Mouse (Mus musculus) heart, adult 2 months (tissue): ENCODE data around the gene Hist1h1t. TPM values are rescaled to one million over a fixed set of nuclear protein-coding genes. Genes with fewer than 3 reads are reported as not detected.
"Not testable (repeated sequence)": the region's sequence is repeated elsewhere in the genome, so short reads cannot be mapped to it uniquely, and the experiment has no call there.

ENCODE experiments used
- DNase-seq, 2 experiments: peaks; one replicate each; pipeline ENCODE4 v3.0.0; 2021
- H3K27ac ChIP-seq: fragments of 200-600 bp; 2 replicates; pipeline ENCODE4 v1.8.1; 2022
- H3K27me3 ChIP-seq: fragments of 200-500 bp; 2 replicates; pipeline ENCODE4 v1.6.1; 2012; ENCODE audit warnings: mild to moderate bottlenecking, low read length, inconsistent platforms, mixed read lengths; ENCODE audit not compliant: control insufficient read depth, insufficient read depth
- H3K36me3 ChIP-seq: fragments of 200-500 bp; 2 replicates; pipeline ENCODE4 v1.6.1; 2012; ENCODE audit warnings: low read length, inconsistent platforms; ENCODE audit not compliant: control insufficient read depth, insufficient read depth
- H3K4me1 ChIP-seq: fragments of 200-500 bp; 2 replicates; pipeline ENCODE4 v1.6.1; 2011; ENCODE audit warnings: low read length; ENCODE audit not compliant: control insufficient read depth, insufficient read depth
- H3K4me3 ChIP-seq: fragments of 200-600 bp; 2 replicates; pipeline ENCODE4 v1.8.1; 2022
- H3K79me2 ChIP-seq: fragments of 200-500 bp; replicated peaks from 2 replicates; pipeline ENCODE4 v1.6.1; 2012; ENCODE audit warnings: mild to moderate bottlenecking, inconsistent platforms, low read length, moderate library complexity, mixed read lengths; ENCODE audit not compliant: control insufficient read depth, insufficient read depth
- H3K9ac ChIP-seq: fragments of 200-500 bp; 2 replicates; pipeline ENCODE4 v1.6.1; 2012; ENCODE audit warnings: low read depth, mild to moderate bottlenecking, control low read depth, inconsistent platforms, low read length, mixed read lengths
- CTCF ChIP-seq: fragments of 200-600 bp; IDR thresholded peaks from 2 replicates; pipeline ENCODE4 v1.8.1; 2022; ENCODE audit warnings: antibody characterized with exemption, mild to moderate bottlenecking, moderate library complexity
- EP300 ChIP-seq: fragments of 200-500 bp; IDR thresholded peaks from 2 replicates; pipeline ENCODE4 v1.6.1; 2011; ENCODE audit warnings: low read depth, low read length, control low read depth; ENCODE audit not compliant: insufficient read depth
- POLR2A ChIP-seq: fragments of 200-500 bp; IDR thresholded peaks from 2 replicates; pipeline ENCODE4 v1.6.1; 2011; ENCODE audit warnings: mild to moderate bottlenecking, low read depth, low read length, control low read depth; ENCODE audit not compliant: insufficient read depth
- WGBS: fragments of 180-500 bp; shearing (Covaris S2); methylation state at CpG from one replicate; pipeline ENCODE4 v1.1.7; 2018; 5-methylcytosine and 5-hydroxymethylcytosine counted together
- intact Hi-C: fragments of 180-260 bp; cut with DNase I; formaldehyde crosslinking; loops from one replicate; pipeline ENCODE4 v1.15.1; 2025
- polyA plus RNA-seq: library from polyadenylated mRNA; depleted of rRNA; stranded (reverse); fragments of >200 nt; gene quantifications from 2 replicates; pipeline ENCODE4 v1.2.3, GENCODE M21; 2012
- total RNA-seq, 2 experiments: library from RNA; stranded (reverse); gene quantifications; 2 replicates each; pipeline ENCODE4 v1.2.3; 2021

Hist1h1t gene
- total and polyA plus RNA-seq, 3 experiments: not detected

- peak overlapping the region; percentile 94; the same call in 1 of the 2 replicates for H3K27ac ChIP-seq
- no peak for DNase-seq
- no peaks in the 10 kb centered on the region; the same call in 1 of the 2 replicates for H3K36me3 ChIP-seq
- no peaks in the 10 kb centered on the region for H3K27me3 ChIP-seq
- H3K79me2 ChIP-seq: no peaks in the 10 kb centered on the region
- no peak overlapping the region for H3K4me3 ChIP-seq
- intact Hi-C loops: no loop called here
- H3K4me1 ChIP-seq: peaks cover 2% of the 10 kb centered on the region
- no peak for TF ChIP-seq EP300
- no peak for TF ChIP-seq POLR2A
- TF ChIP-seq CTCF: no peak
- H3K9ac ChIP-seq: no peak overlapping the region
- 49% methylated on average over 4 of the region's 4 CpGs for WGBS
Measured at GRCm38 (mm10) chr13:23708654-23709053, 13.0 kb downstream of the Hist1h1t start.

GRCm38 (mm10) chr13:23709714-23710373, 14.2 kb downstream of the Hist1h1t start:
- 29% methylated on average over 15 of the region's 15 CpGs for WGBS
- Histone ChIP-seq H3K4me3 (peak overlapping the region; percentile 77), H3K4me1 (peaks cover 2% of the 10 kb centered on the region), H3K9ac (peak overlapping the region; percentile 75), H3K27ac (peak overlapping the region; percentile 94), H3K27me3 (no peaks in the 10 kb centered on the region), H3K79me2 (no peaks in the 10 kb centered on the region), H3K36me3 (no peaks in the 10 kb centered on the region; the same call in 1 of the 2 replicates)
- intact Hi-C loops: no loop called here
- DNase-seq: no peak
- TF ChIP-seq POLR2A (no peak), CTCF (no peak), EP300 (no peak)

DNA sequence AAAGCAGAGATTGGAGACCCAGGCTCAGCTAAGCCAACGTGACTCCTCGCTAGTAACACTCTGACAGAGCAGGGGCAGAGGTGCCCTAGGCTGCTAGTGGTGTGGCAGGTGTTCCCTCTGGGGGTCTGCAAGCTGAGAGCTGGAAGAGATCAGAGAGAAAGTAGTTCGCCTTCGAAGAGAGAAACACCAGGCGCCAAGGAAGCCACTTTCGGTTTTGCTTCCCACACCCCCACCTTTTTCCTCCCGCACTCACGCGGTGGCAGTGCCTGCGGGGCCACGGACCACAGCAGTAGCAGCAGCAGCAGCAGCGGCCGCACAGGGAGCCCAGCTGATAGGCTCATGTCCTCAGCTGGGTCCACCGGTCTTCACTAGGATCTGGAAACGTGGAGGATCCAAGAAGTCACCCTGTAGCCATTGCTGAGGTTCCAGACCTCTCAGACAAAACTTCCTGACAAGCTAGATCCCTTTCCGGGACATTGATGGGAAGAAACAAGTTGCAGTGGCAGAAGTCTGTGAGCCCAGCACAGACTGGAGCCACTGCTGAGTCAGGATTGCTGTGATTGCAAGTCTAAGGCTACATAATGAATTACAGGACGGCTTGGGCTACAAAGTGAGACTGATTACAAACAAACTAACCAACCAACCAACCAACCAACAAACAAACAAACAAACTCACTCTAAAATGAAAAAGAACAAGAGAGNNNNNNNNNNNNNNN, 14.9 kb downstream of the Hist1h1t start, which contains the start of gene Hfe:
Gene Hfe (minus strand): TSS at position 481 of the 716 bp plus-strand sequence.
- WGBS: under 1% methylated on average over 17 of the region's 17 CpGs
- peak; percentile 76 to 77 for DNase-seq
- intact Hi-C loops: no loop called here

GRCm38 (mm10) chr13:23716261-23717042, 20.8 kb downstream of the Hist1h1t start:
- H3K4me3 ChIP-seq: no peak overlapping the region
- no peak overlapping the region for H3K9ac ChIP-seq
- no peaks in the 10 kb centered on the region for H3K36me3 ChIP-seq
- TF ChIP-seq POLR2A: no peak
- no peak for TF ChIP-seq EP300
- no peak for TF ChIP-seq CTCF
- no peaks in the 10 kb centered on the region for H3K27me3 ChIP-seq
- intact Hi-C loops: no loop called here
- H3K4me1 ChIP-seq: no peaks in the 10 kb centered on the region; the same call in 1 of the 2 replicates
- WGBS: 35% methylated on average over 5 of the region's 5 CpGs
- no peak for DNase-seq
- peak overlapping the region; percentile 34 for H3K27ac ChIP-seq
- no peaks in the 10 kb centered on the region for H3K79me2 ChIP-seq

More for the DNA sequence above, 14.9 kb downstream of the Hist1h1t start, which contains the start of gene Hfe:
- H3K4me3 ChIP-seq: peak within 1 kb of the TSS; percentile 77
- peaks cover 2% of the 10 kb centered on the region for H3K4me1 ChIP-seq
- peak within 1 kb of the TSS; percentile 75 for H3K9ac ChIP-seq
- H3K79me2 ChIP-seq: no peaks in the 10 kb centered on the region
- no peaks in the 10 kb centered on the region for H3K36me3 ChIP-seq
- peak; percentile 48; the same call in 1 of the 2 replicates for TF ChIP-seq POLR2A
- TF ChIP-seq CTCF: no peak
- no peak for TF ChIP-seq EP300
- no peaks in the 10 kb centered on the region for H3K27me3 ChIP-seq
- H3K27ac ChIP-seq: peak within 1 kb of the TSS; percentile 94

DNA sequence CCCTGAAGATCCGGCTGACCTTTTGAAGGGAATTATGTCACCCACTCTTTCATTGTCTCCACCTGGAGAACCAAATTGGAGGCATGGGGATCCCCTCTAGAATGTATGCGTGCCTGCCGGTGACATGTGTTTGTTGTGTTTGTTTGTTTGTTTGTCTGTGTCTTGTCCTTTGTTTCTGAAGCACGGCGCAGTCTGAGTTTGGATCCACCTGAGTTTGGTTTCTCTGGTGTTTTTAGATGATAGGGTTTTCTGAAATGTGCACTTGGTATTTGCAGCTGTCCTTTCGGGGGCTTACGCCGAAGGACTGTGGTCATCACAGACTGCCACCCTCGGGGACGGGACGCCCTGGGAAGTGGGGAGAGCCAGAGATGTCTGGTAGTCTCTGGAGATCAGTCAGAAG, 21.6 kb downstream of the Hist1h1t start:
- Histone ChIP-seq H3K36me3 (no peaks in the 10 kb centered on the region), H3K4me1 (no peaks in the 10 kb centered on the region; the same call in 1 of the 2 replicates), H3K27me3 (no peaks in the 10 kb centered on the region), H3K27ac (peak overlapping the region; percentile 34), H3K4me3 (no peak overlapping the region), H3K79me2 (no peaks in the 10 kb centered on the region), H3K9ac (no peak overlapping the region)
- DNase-seq: no peak
- 39% methylated on average over 11 of the region's 11 CpGs for WGBS
- no peak for TF ChIP-seq POLR2A
- no peak for TF ChIP-seq EP300
- intact Hi-C loops: no loop called here

- H3K79me2 ChIP-seq, DNase-seq, H3K4me3 ChIP-seq, H3K27me3 ChIP-seq, H3K4me1 ChIP-seq, H3K36me3 ChIP-seq, H3K9ac ChIP-seq, intact Hi-C loops: not testable (repeated sequence)
- WGBS: 34% methylated on average over 2 of the region's 2 CpGs
- peak overlapping the region; percentile 34 for H3K27ac ChIP-seq
Measured at GRCm38 (mm10) chr13:23717593-23718245, 22.1 kb downstream of the Hist1h1t start.
